Mouse (Mus musculus): ENCODE results near the gene Crim1.

Gene Crim1

GRCm38 (mm10) chr17:78211881-78212280 lies 11.8 kb downstream of the Crim1 start:
- DNase-seq (ENCODE audit: low spot score) = no peak

GRCm38 (mm10) chr17:78213128-78213527 lies 13.1 kb downstream of the Crim1 start:
- no peak for DNase-seq (ENCODE audit: low spot score)

- DNase-seq (ENCODE audit: low spot score) = no peak
Measured at GRCm38 (mm10) chr17:78216526-78216925, 16.5 kb downstream of the Crim1 start.

- DNase-seq (ENCODE audit: low spot score) = no peak
Measured at GRCm38 (mm10) chr17:78217406-78217805, 17.4 kb downstream of the Crim1 start.

- no peak for DNase-seq (ENCODE audit: low spot score)
Measured at GRCm38 (mm10) chr17:78218506-78219232, 18.6 kb downstream of the Crim1 start.

GRCm38 (mm10) chr17:78221007-78221642 lies 21.1 kb downstream of the Crim1 start:
- no peak for DNase-seq (ENCODE audit: low spot score)

- no peak for DNase-seq (ENCODE audit: low spot score)
Measured at GRCm38 (mm10) chr17:78221860-78222259, 21.8 kb downstream of the Crim1 start.

- DNase-seq (ENCODE audit: low spot score) = no peak
Measured at GRCm38 (mm10) chr17:78223988-78224387, 23.9 kb downstream of the Crim1 start.

- no peak for DNase-seq (ENCODE audit: low spot score)
Measured at GRCm38 (mm10) chr17:78225547-78225946, 25.5 kb downstream of the Crim1 start.

GRCm38 (mm10) chr17:78227211-78227610 lies 27.2 kb downstream of the Crim1 start:
- no peak for DNase-seq (ENCODE audit: low spot score)

GRCm38 (mm10) chr17:78231567-78231966 lies 31.5 kb downstream of the Crim1 start:
- DNase-seq (ENCODE audit: low spot score) = no peak

- no peak for DNase-seq (ENCODE audit: low spot score)
Measured at GRCm38 (mm10) chr17:78232703-78233102, 32.7 kb downstream of the Crim1 start.

- DNase-seq (ENCODE audit: low spot score) = no peak
Measured at GRCm38 (mm10) chr17:78233873-78234272, 33.8 kb downstream of the Crim1 start.

GRCm38 (mm10) chr17:78236126-78236525 lies 36.1 kb downstream of the Crim1 start:
- no peak for DNase-seq (ENCODE audit: low spot score)

- no peak for DNase-seq (ENCODE audit: low spot score)
Measured at GRCm38 (mm10) chr17:78237954-78238353, 37.9 kb downstream of the Crim1 start.

- no peak for DNase-seq (ENCODE audit: low spot score)
Measured at GRCm38 (mm10) chr17:78240161-78240560, 40.1 kb downstream of the Crim1 start.

- DNase-seq (ENCODE audit: low spot score) = no peak
Measured at GRCm38 (mm10) chr17:78241238-78241637, 41.2 kb downstream of the Crim1 start.

GRCm38 (mm10) chr17:78244752-78245151 lies 44.7 kb downstream of the Crim1 start:
- no peak for DNase-seq (ENCODE audit: low spot score)

- no peak for DNase-seq (ENCODE audit: low spot score)
Measured at GRCm38 (mm10) chr17:78245444-78245843, 45.4 kb downstream of the Crim1 start.

GRCm38 (mm10) chr17:78246634-78247383 lies 46.8 kb downstream of the Crim1 start:
- no peak for DNase-seq (ENCODE audit: low spot score)

GRCm38 (mm10) chr17:78248197-78248596 lies 48.1 kb downstream of the Crim1 start:
- no peak for DNase-seq (ENCODE audit: low spot score)

GRCm38 (mm10) chr17:78248943-78249342 lies 48.9 kb downstream of the Crim1 start:
- no peak for DNase-seq (ENCODE audit: low spot score)
